Mouse (Mus musculus) G1E (cell line): ENCODE measurements around the gene Arid5a.

ENCODE experiments used
- CTCF ChIP-seq: IDR thresholded peaks from 2 replicates; pipeline ENCODE4 v1.5.1; 2012; ENCODE audit warnings: low read depth, low read length, inconsistent platforms, mixed read lengths
- GATA1 ChIP-seq: IDR thresholded peaks from 2 replicates; pipeline ENCODE4 v1.6.1; 2012; ENCODE audit warnings: borderline replicate concordance, low read length, inconsistent platforms, mixed read lengths
- GATA2 ChIP-seq: IDR thresholded peaks from 2 replicates; pipeline ENCODE4 v1.6.1; 2012; ENCODE audit warnings: low read depth, low read length, inconsistent platforms, borderline replicate concordance

DNA sequence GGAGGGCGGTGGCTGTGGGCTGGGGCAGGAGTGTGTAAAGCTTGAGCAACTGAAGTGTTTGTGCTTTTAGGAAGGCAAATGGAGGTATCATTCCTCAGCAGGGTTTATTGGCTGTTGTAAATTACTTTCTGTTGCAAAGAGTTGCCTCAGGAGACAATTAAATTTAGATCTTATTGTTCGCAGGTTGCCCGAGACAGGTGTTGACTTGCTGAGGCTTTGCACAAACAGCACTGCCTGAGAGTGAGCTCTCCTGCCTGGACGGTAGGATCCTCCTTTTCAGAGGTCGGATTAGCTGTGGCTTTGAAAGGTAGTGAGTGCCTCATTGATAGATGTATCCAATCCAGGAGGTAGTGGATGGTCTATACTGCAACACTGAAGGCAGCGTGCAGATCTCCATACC lies 1.4 kb upstream of the Arid5a start:
- TF ChIP-seq CTCF = no peak
- TF ChIP-seq GATA2 = no peak
- no peak for TF ChIP-seq GATA1
